Mouse (Mus musculus): ENCODE results near the gene Herpud1.

DNA sequence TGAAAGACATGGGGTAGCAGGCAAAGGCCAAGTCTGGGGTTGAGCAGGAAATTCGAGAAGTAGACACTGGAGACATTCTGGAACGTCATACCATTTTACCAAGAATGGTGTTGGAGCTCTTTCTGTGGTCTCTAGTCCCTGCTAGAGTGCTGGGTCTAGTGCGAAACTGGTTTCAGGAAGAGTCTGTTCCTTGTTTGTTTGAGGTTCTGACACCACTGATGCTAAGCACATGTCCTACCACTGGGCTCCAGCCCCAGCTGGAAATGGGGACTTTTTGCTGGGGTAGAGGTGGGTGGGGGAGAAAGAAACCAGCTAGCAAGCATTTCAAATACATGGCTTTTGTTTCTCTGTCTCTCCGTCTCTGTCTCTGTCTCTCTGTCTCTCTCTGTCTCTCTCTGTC, 9.2 kb upstream of the Herpud1 start:
- TF ChIP-seq CTCF (IDR thresholded peaks at IDR 0.05), result no peak
- TF ChIP-seq POLR2A (IDR thresholded peaks at IDR 0.05; ENCODE audit: insufficient read depth, low read depth, low read length), result no peak
